Mouse (Mus musculus): Measurements from ENCODE around the gene Nacad. TPM values are rescaled to one million over a fixed set of nuclear protein-coding genes. Genes with fewer than 3 reads are reported as not detected.

The Nacad gene
- polyA plus RNA-seq, 1 experiment, result 134 TPM

DNA sequence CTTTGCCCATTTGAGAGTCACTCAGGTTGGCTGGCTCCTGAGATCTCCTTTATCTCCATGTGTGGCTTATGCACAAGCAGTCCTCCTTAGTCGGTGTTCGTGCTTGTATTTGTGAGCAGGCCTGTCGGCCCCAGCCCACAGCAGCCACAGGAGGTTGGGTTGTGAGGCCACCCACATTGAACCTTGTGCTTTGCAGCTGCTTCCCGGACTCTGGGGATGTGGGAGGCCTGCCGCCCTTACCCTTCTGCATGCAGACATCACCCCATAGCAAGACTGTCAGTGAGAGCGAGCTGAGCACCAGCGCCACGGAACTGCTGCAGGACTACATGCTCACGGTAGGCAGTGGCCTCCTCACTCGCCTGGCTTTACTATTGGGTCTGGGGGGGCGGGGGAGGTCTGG is 12.4 kb downstream of the Nacad start:
- DNase-seq (ENCODE audit: low read depth), result no peak
- no peak for TF ChIP-seq CTCF (IDR thresholded peaks at IDR 0.05; ENCODE audit: borderline replicate concordance, extremely low read depth, insufficient read depth, insufficient read length)
- no peak for TF ChIP-seq POLR2A (IDR thresholded peaks at IDR 0.05; ENCODE audit: borderline replicate concordance, extremely low read depth, insufficient read depth, insufficient read length, poor library complexity, severe bottlenecking)

DNA sequence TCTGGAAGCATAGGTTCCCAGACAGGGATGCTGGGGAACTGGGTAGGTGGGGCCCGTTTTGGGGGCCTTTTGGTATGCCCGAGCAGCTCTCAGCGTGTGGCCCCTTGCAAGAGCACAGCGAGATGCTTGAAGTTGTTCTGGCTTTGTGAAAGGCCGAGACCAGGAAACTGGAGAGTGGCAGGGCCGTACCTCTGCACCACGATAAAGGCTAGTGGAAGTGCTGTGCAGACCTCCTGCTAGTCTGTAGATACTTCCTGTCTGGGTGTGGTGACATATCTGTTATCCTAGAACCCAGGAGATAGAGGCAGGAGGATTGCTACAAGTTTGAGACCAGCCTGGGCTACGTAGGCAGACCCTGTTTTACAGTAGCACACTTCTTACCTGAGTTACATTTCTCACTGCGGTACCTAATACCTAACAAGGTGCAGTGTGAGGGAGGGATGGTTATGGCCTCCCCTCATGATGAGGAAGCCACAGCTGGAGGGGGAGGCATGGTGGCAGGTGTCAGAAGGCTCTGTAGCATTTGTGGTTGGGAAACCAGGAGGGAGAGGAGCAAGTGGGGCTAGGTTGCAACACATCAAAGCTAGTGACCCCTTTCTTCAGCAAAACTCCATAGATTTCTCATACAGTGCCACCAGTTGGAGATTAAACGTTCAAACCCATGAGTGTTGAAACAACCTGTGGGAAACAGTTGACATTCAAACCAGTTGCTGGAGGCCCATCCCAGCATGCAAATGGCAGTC is 14.7 kb downstream of the Nacad start:
- TF ChIP-seq CTCF (IDR thresholded peaks at IDR 0.05; ENCODE audit: borderline replicate concordance, extremely low read depth, insufficient read depth, insufficient read length), result no peak
- TF ChIP-seq POLR2A (IDR thresholded peaks at IDR 0.05; ENCODE audit: borderline replicate concordance, extremely low read depth, insufficient read depth, insufficient read length, poor library complexity, severe bottlenecking), result no peak
- DNase-seq (ENCODE audit: low read depth), result no peak

DNA sequence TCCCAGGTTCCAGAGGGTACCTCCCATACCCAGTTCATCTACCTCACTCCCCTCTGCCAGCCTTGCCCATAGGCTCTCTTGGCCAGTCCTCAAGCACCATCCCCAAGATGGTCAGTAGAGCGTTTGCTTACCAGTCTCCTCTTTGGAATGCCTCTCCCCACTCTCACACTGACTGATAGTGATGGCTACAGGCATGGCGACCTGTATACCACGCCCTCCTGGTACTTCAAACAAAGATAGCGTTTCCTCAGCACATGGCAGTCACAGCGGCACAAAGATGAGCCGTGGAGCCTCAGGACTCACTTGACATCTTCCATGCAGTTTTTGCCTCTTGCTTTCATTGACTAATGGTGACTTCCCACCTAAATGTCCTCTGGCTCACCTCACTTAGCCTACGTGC is 16.0 kb downstream of the Nacad start:
- DNase-seq (ENCODE audit: low read depth), result no peak
- TF ChIP-seq CTCF (IDR thresholded peaks at IDR 0.05; ENCODE audit: borderline replicate concordance, extremely low read depth, insufficient read depth, insufficient read length) (no peak), POLR2A (IDR thresholded peaks at IDR 0.05; ENCODE audit: borderline replicate concordance, extremely low read depth, insufficient read depth, insufficient read length, poor library complexity, severe bottlenecking) (no peak)

DNA sequence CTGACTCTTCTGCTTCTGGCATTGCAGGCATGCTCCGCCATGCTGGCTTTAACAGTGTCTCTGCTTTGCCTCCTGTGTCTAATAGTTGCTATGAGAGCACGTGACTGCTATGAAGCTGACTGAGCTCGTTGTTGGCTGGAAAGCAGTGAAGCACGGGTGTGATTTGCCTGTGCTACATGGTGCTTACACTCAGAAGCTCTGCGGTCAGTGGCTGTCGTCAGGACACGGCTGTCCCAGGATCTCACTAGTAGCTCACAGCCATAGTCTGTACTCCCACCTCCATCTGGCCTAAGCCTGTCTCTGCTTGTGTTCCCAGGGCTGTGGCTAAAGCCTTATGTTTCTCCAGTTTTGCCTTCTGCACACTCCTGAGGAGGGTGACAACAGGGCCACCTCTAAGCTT is 17.6 kb downstream of the Nacad start:
- TF ChIP-seq CTCF (IDR thresholded peaks at IDR 0.05; ENCODE audit: borderline replicate concordance, extremely low read depth, insufficient read depth, insufficient read length) (no peak), POLR2A (IDR thresholded peaks at IDR 0.05; ENCODE audit: borderline replicate concordance, extremely low read depth, insufficient read depth, insufficient read length, poor library complexity, severe bottlenecking) (no peak)
- DNase-seq (ENCODE audit: low read depth), result no peak

DNA sequence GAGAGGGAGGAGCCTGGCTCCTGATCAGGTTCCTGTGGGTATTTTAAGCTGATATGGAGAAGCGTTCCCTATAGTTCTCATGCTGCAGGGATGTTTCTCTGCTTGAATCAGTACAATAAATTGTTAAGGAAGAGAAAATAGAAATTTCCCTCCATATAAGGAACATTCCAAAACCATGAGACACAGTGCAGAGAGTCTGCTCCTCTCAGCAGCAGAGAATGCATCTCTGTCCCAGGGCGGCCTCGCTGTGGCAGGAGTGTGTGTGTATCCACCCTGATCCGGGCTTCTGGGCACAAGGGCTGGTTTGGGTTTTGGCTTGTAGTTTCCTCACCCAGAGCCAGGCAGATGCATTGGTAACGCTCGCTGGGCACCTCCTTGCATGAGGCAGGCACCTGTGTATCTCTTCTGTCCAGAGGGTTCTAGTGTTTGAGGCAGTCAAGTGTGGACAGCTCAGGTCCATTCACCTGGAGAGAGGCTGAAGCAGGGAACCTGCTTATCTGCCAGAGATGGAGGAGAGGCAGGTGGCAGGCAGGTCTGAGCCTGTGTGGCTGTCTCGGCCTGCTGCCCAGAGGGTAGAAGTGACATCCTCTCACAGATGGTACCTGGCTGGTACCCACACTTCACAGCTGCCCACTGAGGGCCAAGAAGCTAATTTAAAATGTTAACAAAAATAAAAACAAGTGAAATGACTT is 18.5 kb downstream of the Nacad start:
- TF ChIP-seq CTCF (IDR thresholded peaks at IDR 0.05; ENCODE audit: borderline replicate concordance, extremely low read depth, insufficient read depth, insufficient read length), result no peak
- no peak for TF ChIP-seq POLR2A (IDR thresholded peaks at IDR 0.05; ENCODE audit: borderline replicate concordance, extremely low read depth, insufficient read depth, insufficient read length, poor library complexity, severe bottlenecking)
- DNase-seq (ENCODE audit: low read depth), result no peak

DNA sequence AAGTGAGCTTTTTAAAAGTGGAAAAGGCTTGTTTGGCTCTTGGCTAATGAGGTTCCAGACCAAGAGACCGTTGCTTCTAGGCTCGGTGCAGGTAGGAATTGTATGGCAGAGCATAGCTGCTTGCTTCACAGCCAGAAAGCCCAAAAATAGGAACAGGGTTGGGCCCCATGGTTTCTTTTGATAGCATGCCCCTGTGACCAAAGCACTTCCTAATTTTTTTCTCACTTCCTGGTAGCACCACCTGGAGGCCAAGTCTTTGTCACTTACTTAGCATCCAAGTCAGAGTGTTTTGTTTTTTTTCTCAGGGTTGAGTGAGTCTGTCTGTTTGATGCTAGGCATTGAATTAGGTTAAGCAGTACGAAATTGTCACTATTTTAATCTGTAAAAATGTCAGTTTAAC is 19.2 kb downstream of the Nacad start:
- TF ChIP-seq POLR2A (IDR thresholded peaks at IDR 0.05; ENCODE audit: borderline replicate concordance, extremely low read depth, insufficient read depth, insufficient read length, poor library complexity, severe bottlenecking), result no peak
- no peak for TF ChIP-seq CTCF (IDR thresholded peaks at IDR 0.05; ENCODE audit: borderline replicate concordance, extremely low read depth, insufficient read depth, insufficient read length)
- DNase-seq (ENCODE audit: low read depth), result no peak

DNA sequence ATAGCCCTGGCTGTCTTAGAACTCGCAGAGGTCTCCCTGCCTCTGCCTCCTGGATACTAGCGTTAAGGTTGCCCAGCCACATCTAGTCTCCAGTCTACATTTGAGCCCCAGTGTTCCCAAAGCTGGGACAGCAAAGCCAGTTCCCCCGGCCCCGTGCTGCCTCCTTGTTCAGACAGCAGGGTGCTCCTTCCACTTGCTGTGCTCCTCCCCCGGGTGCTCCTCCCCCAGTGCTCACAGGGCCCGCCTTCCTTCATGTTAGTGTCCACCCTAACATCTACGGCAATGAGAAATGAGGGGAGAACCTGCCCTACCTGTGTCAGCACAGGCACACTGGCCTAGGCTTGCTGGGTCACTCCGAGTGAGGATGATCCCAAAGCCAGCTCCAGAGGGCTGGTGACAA is 20.1 kb downstream of the Nacad start:
- no peak for TF ChIP-seq CTCF (IDR thresholded peaks at IDR 0.05; ENCODE audit: borderline replicate concordance, extremely low read depth, insufficient read depth, insufficient read length)
- TF ChIP-seq POLR2A (IDR thresholded peaks at IDR 0.05; ENCODE audit: borderline replicate concordance, extremely low read depth, insufficient read depth, insufficient read length, poor library complexity, severe bottlenecking), result no peak
- no peak for DNase-seq (ENCODE audit: low read depth)

DNA sequence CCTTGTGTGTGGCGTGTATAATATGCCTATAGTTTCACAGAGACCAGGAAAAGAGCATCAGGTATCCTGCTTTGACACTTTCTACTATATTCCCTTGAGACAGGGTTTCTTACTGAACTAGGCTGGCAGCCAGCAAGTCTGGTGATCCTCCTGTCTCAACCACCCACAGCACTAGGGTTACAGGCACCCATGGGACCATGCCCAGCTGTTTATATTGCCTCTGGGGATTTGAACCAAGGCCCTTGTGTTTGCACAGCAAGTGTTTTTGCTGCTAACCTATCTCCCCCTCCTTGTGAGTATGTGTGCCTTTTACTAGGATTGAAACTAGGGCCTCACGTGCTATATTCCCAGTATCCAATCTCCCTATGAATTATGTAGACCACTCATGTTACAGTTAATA is 24.3 kb downstream of the Nacad start:
- TF ChIP-seq POLR2A (IDR thresholded peaks at IDR 0.05; ENCODE audit: borderline replicate concordance, extremely low read depth, insufficient read depth, insufficient read length, poor library complexity, severe bottlenecking), result no peak
- no peak for TF ChIP-seq CTCF (IDR thresholded peaks at IDR 0.05; ENCODE audit: borderline replicate concordance, extremely low read depth, insufficient read depth, insufficient read length)
- DNase-seq (ENCODE audit: low read depth), result no peak

DNA sequence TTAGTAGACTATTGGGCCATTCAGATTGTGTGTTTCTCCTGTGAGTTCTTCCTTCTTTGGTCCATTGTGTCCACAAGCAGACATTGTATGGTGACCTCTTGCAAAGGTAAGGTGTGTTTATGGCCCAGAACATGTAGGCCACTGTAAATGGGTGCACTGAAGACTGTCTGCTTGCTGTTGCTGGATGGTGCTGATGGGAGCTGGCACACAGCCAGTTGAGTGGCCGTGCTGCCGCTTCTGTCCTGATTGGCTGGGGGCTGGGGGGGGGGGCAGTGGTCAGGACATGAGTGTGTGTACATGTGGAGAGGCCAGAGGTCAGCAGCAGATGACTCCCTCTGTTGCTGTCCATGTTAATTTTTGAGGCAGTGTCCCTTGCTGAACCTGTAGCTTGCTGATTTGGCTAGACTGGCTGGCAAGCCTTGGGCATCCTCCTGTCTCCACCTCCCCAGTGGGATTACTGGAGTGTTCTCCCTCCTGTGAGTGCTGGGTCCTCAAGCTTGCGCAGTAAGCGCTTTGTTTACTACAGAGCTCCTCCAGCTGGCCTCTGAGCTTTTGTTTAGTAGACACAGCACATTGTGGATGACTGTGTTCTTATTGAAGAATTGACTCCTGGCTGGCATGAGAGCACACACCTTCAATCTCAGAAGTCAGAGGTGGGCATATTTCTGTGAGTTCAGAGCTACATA is 25.6 kb downstream of the Nacad start:
- TF ChIP-seq POLR2A (IDR thresholded peaks at IDR 0.05; ENCODE audit: borderline replicate concordance, extremely low read depth, insufficient read depth, insufficient read length, poor library complexity, severe bottlenecking) (no peak), CTCF (IDR thresholded peaks at IDR 0.05; ENCODE audit: borderline replicate concordance, extremely low read depth, insufficient read depth, insufficient read length) (no peak)
- DNase-seq (ENCODE audit: low read depth), result peak; percentile 51

DNA sequence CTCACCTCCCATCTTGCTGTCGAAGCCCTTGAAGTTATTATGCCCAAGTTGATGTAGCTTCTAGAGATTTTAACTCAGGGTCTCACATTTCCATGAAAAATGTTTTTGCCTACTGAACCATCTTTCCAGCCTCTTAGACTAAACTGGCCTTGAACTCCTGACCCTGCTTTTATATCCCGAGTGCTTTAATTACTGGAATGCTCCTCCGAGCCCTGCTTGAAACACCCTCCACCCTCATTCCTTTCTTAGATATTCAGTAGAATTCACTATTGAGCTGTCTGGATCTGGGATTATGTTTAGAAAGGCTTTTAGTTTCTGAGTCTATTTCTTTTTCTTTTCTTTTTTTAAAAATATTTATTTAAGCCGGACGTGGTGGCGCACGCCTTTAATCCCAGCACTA is 26.5 kb downstream of the Nacad start:
- no peak for DNase-seq (ENCODE audit: low read depth)
- TF ChIP-seq CTCF (IDR thresholded peaks at IDR 0.05; ENCODE audit: borderline replicate concordance, extremely low read depth, insufficient read depth, insufficient read length) (no peak), POLR2A (IDR thresholded peaks at IDR 0.05; ENCODE audit: borderline replicate concordance, extremely low read depth, insufficient read depth, insufficient read length, poor library complexity, severe bottlenecking) (no peak)

DNA sequence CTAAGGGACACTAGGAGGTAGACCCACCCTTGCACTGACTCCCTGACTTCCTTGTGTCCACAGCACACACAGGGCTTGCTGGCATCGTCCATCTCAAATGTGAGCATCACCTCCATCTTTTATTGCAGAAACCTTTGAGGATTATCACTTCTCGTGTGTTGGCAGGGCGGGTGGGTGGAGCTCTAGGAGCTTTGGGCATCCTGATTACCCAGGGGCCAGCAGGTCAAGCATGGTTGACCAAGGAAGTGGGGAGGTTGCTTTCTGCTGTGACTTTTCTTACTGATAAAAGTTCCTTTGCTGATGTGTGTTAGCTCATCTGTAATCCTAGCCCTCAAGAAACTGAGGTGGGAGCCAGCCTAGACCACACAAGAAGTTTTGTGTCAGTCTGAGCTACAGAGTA is 29.7 kb downstream of the Nacad start:
- no peak for DNase-seq (ENCODE audit: low read depth)
- no peak for TF ChIP-seq POLR2A (IDR thresholded peaks at IDR 0.05; ENCODE audit: borderline replicate concordance, extremely low read depth, insufficient read depth, insufficient read length, poor library complexity, severe bottlenecking)
- TF ChIP-seq CTCF (IDR thresholded peaks at IDR 0.05; ENCODE audit: borderline replicate concordance, extremely low read depth, insufficient read depth, insufficient read length), result no peak

Measured in brain, embryonic 14.5 days (tissue).